Mouse (Mus musculus) liver, embryonic 14.5 days (tissue): ENCODE data around the gene Rims3.

Experiments used
- CTCF ChIP-seq: IDR thresholded peaks from 2 replicates; pipeline ENCODE4 v1.5.1; 2016; ENCODE audit warnings: antibody characterized with exemption, low read depth, control low read depth
- EP300 ChIP-seq: IDR thresholded peaks from 2 replicates; pipeline ENCODE4 v1.6.1; 2016; ENCODE audit warnings: antibody characterized with exemption, low read depth

DNA sequence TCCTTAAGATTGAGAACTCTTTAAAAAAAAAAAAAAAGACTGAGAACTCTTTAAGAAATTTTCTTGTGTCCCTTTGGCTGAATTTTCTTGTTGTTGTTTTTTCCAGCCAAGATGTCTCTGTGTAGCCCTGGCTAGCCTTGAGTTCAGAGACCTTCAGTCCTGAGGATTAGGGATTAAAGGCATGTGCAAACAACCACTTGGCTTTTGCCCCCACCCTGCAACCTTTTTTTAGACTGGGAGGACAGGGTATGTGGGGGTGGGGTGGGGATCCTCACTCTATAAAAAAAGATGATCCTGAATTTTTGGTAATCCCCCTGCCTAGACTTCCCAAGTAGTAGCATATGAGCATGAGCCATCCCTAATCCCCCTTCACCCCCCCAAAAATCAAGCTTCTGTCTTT is 48.8 kb upstream of the Rims3 start:
- TF ChIP-seq CTCF = no peak
- no peak for TF ChIP-seq EP300
